Mouse (Mus musculus): ENCODE results near the gene Gm3409.
"Not testable (repeated sequence)": the region's sequence is repeated elsewhere in the genome, so short reads cannot be mapped to it uniquely, and the experiment has no call there.

The Gm3409 gene

DNA sequence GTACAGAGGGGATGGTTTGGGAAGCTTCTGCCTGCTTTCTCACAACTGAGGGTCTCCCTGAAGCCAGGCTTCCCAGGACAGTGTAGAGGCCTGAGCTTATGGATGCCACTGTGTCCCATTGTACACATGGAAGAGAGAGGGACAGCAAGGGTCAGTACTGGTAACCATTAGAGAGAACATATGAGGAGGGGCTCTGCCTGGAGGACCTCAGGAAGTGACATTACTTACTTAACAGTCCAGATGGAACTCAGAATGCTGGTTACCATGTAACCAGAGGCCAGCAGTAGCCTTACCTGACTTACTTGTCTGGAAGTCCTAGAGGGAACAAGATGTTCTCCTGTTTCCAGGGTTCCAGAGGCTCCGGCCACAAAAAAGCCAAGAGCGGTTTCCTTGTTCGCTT is at the start of gene Gm3409:
TSS of gene Gm3409 (plus strand) at position 301 of the 400 bp plus-strand sequence.
- not testable (repeated sequence) for DNase-seq

GRCm38 (mm10) chr5:146488959-146489358 is 48.5 kb upstream of the Gm3409 start:
- DNase-seq = peak in 1 of 2 experiments; percentile 26

- not testable (repeated sequence) for DNase-seq
Observed at GRCm38 (mm10) chr5:146491063-146491462, 46.4 kb upstream of the Gm3409 start, which contains the start of gene Gm6370. Gm6370 (plus strand) TSS chr5:146491363.

DNA sequence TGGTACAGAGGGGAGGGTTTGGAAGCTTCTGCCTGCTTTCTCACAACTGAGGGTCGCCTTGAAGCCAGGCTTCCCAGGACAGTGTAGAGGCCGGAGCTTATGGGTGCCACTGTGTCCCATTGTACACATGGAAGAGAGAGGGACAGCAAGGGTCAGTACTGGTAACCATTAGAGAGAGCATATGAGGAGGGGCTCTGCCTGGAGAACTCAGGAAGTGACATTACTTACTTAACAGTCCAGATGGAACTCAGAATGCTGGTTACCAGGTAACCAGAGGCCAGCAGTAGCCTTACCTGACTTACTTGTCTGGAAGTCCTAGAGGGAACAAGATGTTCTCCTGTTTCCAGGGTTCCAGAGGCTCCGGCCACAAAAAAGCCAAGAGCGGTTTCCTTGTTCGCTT is 35.3 kb upstream of the Gm3409 start, which contains the start of gene 4930449I24Rik:
TSS of gene 4930449I24Rik (plus strand) at position 301 of the 400 bp plus-strand sequence.
- DNase-seq = not testable (repeated sequence)

DNA sequence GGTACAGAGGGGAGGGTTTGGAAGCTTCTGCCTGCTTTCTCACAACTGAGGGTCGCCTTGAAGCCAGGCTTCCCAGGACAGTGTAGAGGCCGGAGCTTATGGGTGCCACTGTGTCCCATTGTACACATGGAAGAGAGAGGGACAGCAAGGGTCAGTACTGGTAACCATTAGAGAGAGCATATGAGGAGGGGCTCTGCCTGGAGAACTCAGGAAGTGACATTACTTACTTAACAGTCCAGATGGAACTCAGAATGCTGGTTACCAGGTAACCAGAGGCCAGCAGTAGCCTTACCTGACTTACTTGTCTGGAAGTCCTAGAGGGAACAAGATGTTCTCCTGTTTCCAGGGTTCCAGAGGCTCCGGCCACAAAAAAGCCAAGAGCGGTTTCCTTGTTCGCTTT is 23.6 kb upstream of the Gm3409 start, which contains the start of gene Gm3402:
TSS of gene Gm3402 (plus strand) at position 301 of the 400 bp plus-strand sequence.
- not testable (repeated sequence) for DNase-seq

- peak in 1 of 2 experiments; percentile 12 for DNase-seq
Observed at GRCm38 (mm10) chr5:146525501-146525900, 11.9 kb upstream of the Gm3409 start, which contains the start of gene Gm3404. Gm3404 (plus strand) TSS chr5:146525801.

DNA sequence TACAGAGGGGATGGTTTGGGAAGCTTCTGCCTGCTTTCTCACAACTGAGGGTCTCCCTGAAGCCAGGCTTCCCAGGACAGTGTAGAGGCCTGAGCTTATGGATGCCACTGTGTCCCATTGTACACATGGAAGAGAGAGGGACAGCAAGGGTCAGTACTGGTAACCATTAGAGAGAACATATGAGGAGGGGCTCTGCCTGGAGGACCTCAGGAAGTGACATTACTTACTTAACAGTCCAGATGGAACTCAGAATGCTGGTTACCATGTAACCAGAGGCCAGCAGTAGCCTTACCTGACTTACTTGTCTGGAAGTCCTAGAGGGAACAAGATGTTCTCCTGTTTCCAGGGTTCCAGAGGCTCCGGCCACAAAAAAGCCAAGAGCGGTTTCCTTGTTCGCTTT is 18.4 kb downstream of the Gm3409 start, which contains the start of gene Gm3415:
TSS of gene Gm3415 (plus strand) at position 301 of the 400 bp plus-strand sequence.
- not testable (repeated sequence) for DNase-seq

GRCm38 (mm10) chr5:146564259-146564658 is 26.8 kb downstream of the Gm3409 start:
- no peak for DNase-seq

DNA sequence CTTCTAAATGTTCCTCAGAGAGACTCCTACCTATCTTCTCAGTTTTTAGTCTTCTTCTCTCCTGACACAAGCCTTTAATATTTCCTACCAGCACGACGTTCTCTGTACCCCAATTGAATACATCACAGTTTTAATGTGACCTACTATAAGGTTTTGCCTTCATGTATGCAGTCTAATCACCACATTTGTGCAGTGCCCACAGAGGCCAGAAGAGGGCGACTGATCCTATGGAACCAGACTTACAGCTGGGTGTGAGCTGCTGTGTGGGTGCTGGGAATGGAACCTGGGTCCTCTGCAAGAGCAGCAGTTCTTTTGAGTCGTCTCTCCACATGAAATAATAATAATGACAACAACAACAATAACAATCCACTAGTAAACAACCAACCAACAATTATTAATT is 29.6 kb downstream of the Gm3409 start:
- no peak for DNase-seq

DNA sequence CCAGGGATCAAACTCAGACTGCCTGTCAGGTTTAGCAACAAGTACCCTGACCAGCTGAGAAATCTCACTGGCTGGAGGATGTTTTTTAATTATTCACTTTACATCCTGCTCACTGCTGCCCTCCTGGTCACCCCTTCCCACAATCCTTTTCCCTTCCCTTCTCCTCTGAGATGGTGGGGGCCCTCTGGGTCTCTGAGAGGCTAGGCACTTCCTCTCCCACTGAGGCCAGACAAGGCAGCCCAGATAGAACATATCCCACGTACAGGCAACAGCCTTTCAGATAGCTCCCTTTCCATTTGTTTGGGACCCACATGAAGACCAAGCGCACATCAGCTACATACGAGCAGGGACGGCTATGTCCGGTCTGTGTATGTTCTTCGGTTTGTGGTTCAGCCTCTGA is 32.7 kb downstream of the Gm3409 start:
- DNase-seq = not testable (repeated sequence)

DNA sequence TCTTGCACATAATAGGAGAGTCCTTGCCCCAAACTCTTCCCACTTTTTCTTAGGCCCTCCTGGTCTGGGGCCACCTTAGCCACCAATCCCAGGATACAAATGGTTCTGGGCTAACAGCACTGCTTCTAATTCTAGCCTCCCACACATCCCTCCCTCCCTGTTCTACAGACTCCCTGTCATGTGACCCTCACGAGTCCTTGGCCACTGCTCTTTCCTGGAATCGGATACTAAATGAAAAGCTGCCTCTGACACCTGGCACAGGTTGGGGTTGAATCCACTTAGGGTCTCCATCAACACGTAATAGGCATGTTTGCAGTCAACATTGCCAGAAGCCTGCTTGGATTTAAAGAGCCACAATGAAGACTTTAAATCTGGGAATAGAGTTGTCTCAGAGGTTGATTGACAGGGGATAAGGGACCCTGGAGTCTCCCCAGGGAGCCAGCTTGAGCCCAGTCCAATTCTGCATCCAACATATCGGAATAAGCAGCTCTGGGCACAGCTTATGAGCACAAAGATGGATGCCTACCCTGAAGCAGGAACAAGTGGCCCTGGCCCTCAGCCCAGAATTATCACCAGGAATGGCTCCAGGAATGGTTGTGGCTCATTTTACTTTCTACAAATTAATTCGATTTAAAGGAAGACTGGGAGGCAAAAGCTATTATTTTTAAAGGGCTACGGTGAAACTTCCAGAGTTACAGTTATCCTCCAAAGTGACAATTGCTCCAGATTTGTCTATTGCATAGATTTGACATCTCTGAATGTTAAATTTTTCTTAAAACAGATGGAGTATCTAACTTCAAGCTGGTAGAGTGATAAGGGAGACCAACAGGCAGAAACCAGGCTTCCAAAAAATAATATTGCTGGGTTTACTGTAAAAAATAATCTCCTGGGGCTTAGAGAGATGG is 34.6 kb downstream of the Gm3409 start:
- not testable (repeated sequence) for DNase-seq

GRCm38 (mm10) chr5:146572735-146573042 is 35.2 kb downstream of the Gm3409 start:
- not testable (repeated sequence) for DNase-seq

DNA sequence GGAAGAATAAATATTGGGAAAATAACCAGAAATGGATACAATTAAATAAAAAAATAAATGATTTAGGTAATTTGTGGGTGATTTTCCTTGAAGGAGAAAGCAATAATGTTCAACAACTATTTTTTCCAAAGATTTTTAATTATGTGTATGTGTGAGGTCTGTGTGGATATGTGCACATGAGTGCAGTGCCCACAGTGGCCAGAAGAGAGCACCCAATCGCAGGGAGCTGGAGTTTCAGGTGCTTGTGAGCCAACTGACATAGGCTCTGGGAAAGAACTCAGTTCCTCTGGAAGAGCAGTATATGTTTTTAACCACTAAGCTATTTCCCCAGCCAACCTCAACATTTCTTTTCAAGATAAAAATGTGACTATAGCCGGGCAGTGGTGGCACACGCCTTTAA is 39.2 kb downstream of the Gm3409 start:
- DNase-seq = no peak

DNA sequence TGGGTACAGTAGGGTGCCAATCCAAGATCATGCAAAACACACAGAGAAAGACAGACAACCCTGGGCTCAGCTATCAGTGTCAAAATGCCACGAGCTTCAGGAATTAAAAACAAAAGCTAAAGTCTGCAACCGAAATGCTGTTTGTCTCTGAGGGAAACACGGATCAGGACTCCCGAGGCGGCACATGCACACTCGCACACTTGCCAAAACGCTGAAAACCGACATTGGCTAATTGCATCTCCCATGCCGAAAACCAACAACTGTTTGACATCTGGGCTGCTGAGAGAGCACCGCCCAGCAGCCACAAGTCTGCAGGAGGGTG is 46.7 kb downstream of the Gm3409 start:
- DNase-seq = no peak

DNA sequence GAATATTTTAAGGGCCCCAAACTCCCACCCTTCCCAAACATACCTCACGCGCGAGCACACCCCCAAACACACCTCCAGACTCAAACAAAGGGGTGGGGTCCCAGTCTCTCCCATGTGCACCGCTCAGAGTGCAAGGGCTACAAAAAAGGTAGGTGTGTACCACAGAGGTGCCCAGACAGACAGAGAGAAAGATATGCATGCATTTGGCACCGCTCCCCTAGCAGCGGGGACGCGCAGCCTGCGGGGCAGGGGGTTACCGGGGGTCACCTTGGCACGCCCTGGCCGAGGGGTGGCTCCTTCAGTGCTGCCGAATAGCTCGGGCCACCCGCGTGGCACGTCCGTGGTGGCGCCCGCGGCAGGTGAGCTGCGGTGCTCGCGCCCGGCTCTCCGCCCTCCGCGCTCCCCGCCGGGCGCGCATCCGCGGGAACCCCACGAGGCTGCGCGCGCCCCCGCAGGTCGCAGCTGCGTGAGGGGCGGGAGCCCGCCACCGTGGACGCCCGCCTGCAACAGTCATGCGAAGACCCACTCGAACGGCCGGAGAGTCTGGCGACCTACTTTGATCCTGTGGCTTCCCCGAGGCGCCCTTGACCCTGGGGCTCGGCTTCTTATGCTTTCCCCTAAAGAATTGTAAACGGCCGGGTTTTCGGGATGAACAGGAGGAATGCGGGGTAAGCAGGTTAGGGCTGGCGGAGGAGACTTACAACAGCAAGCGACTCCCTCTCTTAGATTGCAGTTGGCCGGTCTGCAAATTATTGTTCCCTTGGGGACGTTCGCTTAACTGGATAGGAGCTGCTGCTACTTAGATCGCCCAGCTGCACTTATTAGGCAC is 47.2 kb downstream of the Gm3409 start, which contains the start of gene Gpr12:
TSS of gene Gpr12 (minus strand) at position 762 of the 829 bp plus-strand sequence.
- DNase-seq = no peak

- no peak for DNase-seq
Observed at GRCm38 (mm10) chr5:146585307-146585651, 47.8 kb downstream of the Gm3409 start.

GRCm38 (mm10) chr5:146586357-146587070 is 49.1 kb downstream of the Gm3409 start:
- no peak for DNase-seq
